In the genomic region with DNA sequence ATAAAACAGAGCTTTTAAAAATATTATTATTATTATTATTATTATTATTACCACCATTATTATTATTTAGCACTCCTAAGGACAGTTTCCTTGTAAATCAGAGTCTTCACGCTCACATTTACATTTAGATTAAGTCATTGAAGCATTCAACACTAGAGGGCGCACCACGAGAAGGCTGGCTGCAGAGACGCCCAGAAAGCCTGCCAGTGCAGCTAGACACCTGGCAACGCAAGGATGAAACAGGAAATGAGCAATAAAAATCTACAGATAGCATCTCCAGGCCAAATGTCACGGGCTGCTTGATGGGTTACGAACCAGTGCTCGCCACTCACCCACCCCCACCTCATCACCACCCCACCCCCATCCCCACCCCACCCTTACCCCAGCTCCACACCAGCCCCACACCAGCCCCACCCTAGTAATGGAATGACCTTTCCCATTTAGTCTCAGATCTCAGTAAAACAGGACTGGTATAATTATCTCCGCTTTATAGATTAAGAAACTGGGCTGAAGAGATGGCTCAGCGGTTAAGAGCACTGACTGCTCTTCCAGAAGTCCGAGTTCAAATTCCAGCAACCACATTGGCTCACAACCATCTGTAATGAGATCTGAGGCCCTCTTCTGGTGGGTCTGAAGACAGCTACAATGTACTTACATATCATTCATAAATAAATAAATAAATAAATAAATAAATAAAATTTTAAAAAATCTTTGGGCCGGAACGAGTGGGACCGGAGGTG, we compare ENCODE assay signal across 8 mouse cellular contexts. TPM values are rescaled to one million over a fixed set of nuclear protein-coding genes. Genes with fewer than 3 reads are reported as not detected.
DNase-seq lines count a peak whose midpoint lies in the region; ATAC-seq and TF ChIP-seq lines count a peak whose summit lies in the region.

No protein-coding gene starts in this region.

- H3K9ac ChIP-seq in embryonic facial prominence, embryonic 14.5 days (ENCODE audit: low read depth, low read length) = no peak overlapping the region
- H3K9ac ChIP-seq in heart, embryonic 11.5 days (ENCODE audit: low read depth, low read length) = no peak overlapping the region
- no peak overlapping the region for H3K9ac ChIP-seq in kidney, embryonic 14.5 days (ENCODE audit: low read depth, low read length)
- no peak overlapping the region for H3K9ac ChIP-seq in liver, embryonic 13.5 days
- no peak overlapping the region for H3K9ac ChIP-seq in neural tube, embryonic 13.5 days

- DNase-seq in adrenal gland, postnatal 4 days (ENCODE audit: low spot score in 2 of 2) = peak; percentile 30 to 44
- peak; percentile 93 for DNase-seq in embryonic facial prominence, embryonic 14.5 days (ENCODE audit: low spot score)
- peak; percentile 47 for DNase-seq in liver, embryonic 13.5 days

- H3K36me3 ChIP-seq in embryonic facial prominence, embryonic 14.5 days (ENCODE audit: control insufficient read depth, insufficient read depth, low read length) = no peaks in the 10 kb centered on the region
- no peaks in the 10 kb centered on the region for H3K36me3 ChIP-seq in heart, embryonic 11.5 days (ENCODE audit: control insufficient read depth, insufficient read depth, low read length)
- no peaks in the 10 kb centered on the region for H3K36me3 ChIP-seq in kidney, embryonic 14.5 days (ENCODE audit: control insufficient read depth, insufficient read depth, low read length)
- no peaks in the 10 kb centered on the region for H3K36me3 ChIP-seq in liver, embryonic 13.5 days
- H3K36me3 ChIP-seq in neural tube, embryonic 13.5 days = no peaks in the 10 kb centered on the region
- no peaks in the 10 kb centered on the region for H3K36me3 ChIP-seq in testis, adult 2 months (ENCODE audit: control insufficient read depth, insufficient read depth, low read length)

- no peak overlapping the region for H3K4me3 ChIP-seq in embryonic facial prominence, embryonic 14.5 days (ENCODE audit: low read depth, low read length)
- H3K4me3 ChIP-seq in heart, embryonic 11.5 days (ENCODE audit: low read depth, low read length) = no peak overlapping the region
- no peak overlapping the region for H3K4me3 ChIP-seq in kidney, embryonic 14.5 days (ENCODE audit: low read length)
- H3K4me3 ChIP-seq in liver, embryonic 13.5 days (replicated peaks) = no peak overlapping the region
- no peak overlapping the region for H3K4me3 ChIP-seq in neural tube, embryonic 13.5 days
- H3K4me3 ChIP-seq in testis, adult 2 months (ENCODE audit: control insufficient read depth, low read depth, low read length) = no peak overlapping the region

- H3K27me3 ChIP-seq in embryonic facial prominence, embryonic 14.5 days (replicated peaks; ENCODE audit: control insufficient read depth, insufficient read depth, low read length) = no peaks in the 10 kb centered on the region
- H3K27me3 ChIP-seq in heart, embryonic 11.5 days (ENCODE audit: control insufficient read depth, insufficient read depth, low read length) = no peaks in the 10 kb centered on the region
- H3K27me3 ChIP-seq in kidney, embryonic 14.5 days (ENCODE audit: control insufficient read depth, insufficient read depth, low read length) = no peaks in the 10 kb centered on the region
- no peaks in the 10 kb centered on the region for H3K27me3 ChIP-seq in liver, embryonic 13.5 days
- no peaks in the 10 kb centered on the region for H3K27me3 ChIP-seq in neural tube, embryonic 13.5 days
- no peaks in the 10 kb centered on the region for H3K27me3 ChIP-seq in testis, adult 2 months (ENCODE audit: control insufficient read depth, insufficient read depth, low read length)

- peak; percentile 96 for ATAC-seq in CD4-positive, CD25-positive, alpha-beta regulatory T cell, adult 4 months
- peak; percentile 38 for ATAC-seq in embryonic facial prominence, embryonic 14.5 days (ENCODE audit: low read depth)
- ATAC-seq in heart, embryonic 11.5 days (replicated peaks; ENCODE audit: insufficient number of reproducible peaks, low FRiP score, low TSS enrichment) = 0 out of 2 replicates have a peak, but pooled peaks have one; percentile 36
- ATAC-seq in kidney, embryonic 14.5 days (ENCODE audit: low FRiP score, low TSS enrichment) = peak; percentile 74
- peak; percentile 25; the same call in 1 of the 2 replicates for ATAC-seq in liver, embryonic 13.5 days (ENCODE audit: low read depth)
- ATAC-seq in neural tube, embryonic 13.5 days (ENCODE audit: low read depth) = peak; percentile 80

- no peak overlapping the region for H3K4me2 ChIP-seq in embryonic facial prominence, embryonic 14.5 days (ENCODE audit: low read depth, low read length)
- no peak overlapping the region for H3K4me2 ChIP-seq in heart, embryonic 11.5 days
- no peak overlapping the region for H3K4me2 ChIP-seq in kidney, embryonic 14.5 days (replicated peaks; ENCODE audit: low read depth, low read length)
- H3K4me2 ChIP-seq in liver, embryonic 13.5 days = no peak overlapping the region
- 0 out of 2 replicates have a peak overlapping the region, but pooled peaks have one; percentile 14 for H3K4me2 ChIP-seq in neural tube, embryonic 13.5 days

- H3K4me1 ChIP-seq in embryonic facial prominence, embryonic 14.5 days (ENCODE audit: control insufficient read depth, insufficient read depth, low read length) = no peaks in the 10 kb centered on the region
- 0 out of 2 replicates have a peak, but pooled peaks cover 1% of the 10 kb centered on the region for H3K4me1 ChIP-seq in heart, embryonic 11.5 days (ENCODE audit: control insufficient read depth, insufficient read depth, low read length)
- peaks cover 4% of the 10 kb centered on the region; the same call in 1 of the 2 replicates for H3K4me1 ChIP-seq in kidney, embryonic 14.5 days (ENCODE audit: control insufficient read depth, insufficient read depth, low read length)
- peaks cover 18% of the 10 kb centered on the region for H3K4me1 ChIP-seq in liver, embryonic 13.5 days (replicated peaks)
- H3K4me1 ChIP-seq in neural tube, embryonic 13.5 days (replicated peaks) = peaks cover 14% of the 10 kb centered on the region
- peaks cover 2% of the 10 kb centered on the region; the same call in 1 of the 2 replicates for H3K4me1 ChIP-seq in testis, adult 2 months (ENCODE audit: control insufficient read depth, insufficient read depth, low read length)

- H3K27ac ChIP-seq in embryonic facial prominence, embryonic 14.5 days (replicated peaks; ENCODE audit: low read depth, low read length) = no peak overlapping the region
- no peak overlapping the region for H3K27ac ChIP-seq in heart, embryonic 11.5 days (ENCODE audit: low read depth, low read length)
- no peak overlapping the region for H3K27ac ChIP-seq in kidney, embryonic 14.5 days (ENCODE audit: low read depth, low read length)
- no peak overlapping the region for H3K27ac ChIP-seq in liver, embryonic 13.5 days
- no peak overlapping the region for H3K27ac ChIP-seq in neural tube, embryonic 13.5 days (replicated peaks)
- H3K27ac ChIP-seq in testis, adult 2 months (ENCODE audit: control insufficient read depth, insufficient read depth, low read depth, low read length) = no peak overlapping the region

- H3K9me3 ChIP-seq in embryonic facial prominence, embryonic 14.5 days (ENCODE audit: control insufficient read depth, low read length) = no peaks in the 10 kb centered on the region
- no peaks in the 10 kb centered on the region for H3K9me3 ChIP-seq in heart, embryonic 11.5 days (replicated peaks; ENCODE audit: control insufficient read depth, low read length)
- H3K9me3 ChIP-seq in kidney, embryonic 14.5 days (ENCODE audit: control insufficient read depth, low read length) = no peaks in the 10 kb centered on the region
- H3K9me3 ChIP-seq in liver, embryonic 13.5 days (replicated peaks) = no peaks in the 10 kb centered on the region
- H3K9me3 ChIP-seq in neural tube, embryonic 13.5 days = no peaks in the 10 kb centered on the region

- WGBS in embryonic facial prominence, embryonic 14.5 days = 30% methylated on average over 14 of the region's 14 CpGs
- 30% methylated on average over 14 of the region's 14 CpGs for WGBS in heart, embryonic 11.5 days (ENCODE audit: insufficient replicate concordance)
- WGBS in kidney, embryonic 14.5 days = 21% methylated on average over 14 of the region's 14 CpGs
- WGBS in liver, embryonic 13.5 days (ENCODE audit: insufficient replicate concordance) = 25% methylated on average over 14 of the region's 14 CpGs
- 33% methylated on average over 14 of the region's 14 CpGs for whole genome bisulfite sequencing in neural tube, embryonic 13.5 days

- peak; percentile 79; the same call in 1 of the 2 replicates for TF ChIP-seq CTCF in testis, adult 2 months (IDR thresholded peaks at IDR 0.05; ENCODE audit: control insufficient read depth, insufficient read depth, insufficient replicate concordance, low read depth, low read length)

- no peak for TF ChIP-seq POLR2A in testis, adult 2 months (IDR thresholded peaks at IDR 0.05; ENCODE audit: control insufficient read depth, low read depth, low read length)

RNA-seq across cellular contexts. Expression of gene Lrrc8d, which starts 14.7 kb away (rescaled TPM):
- polyA plus RNA-seq in CD4-positive, CD25-positive, alpha-beta regulatory T cell, adult 4 months (2017; shearing (Covaris generic)) = 10 to 100 TPM; 17.2 to 19.5 TPM
- total RNA-seq in adrenal gland, postnatal 4 days (2021) = 10 to 100 TPM; 83.9 to 89.6 TPM
- polyA plus RNA-seq in embryonic facial prominence, embryonic 14.5 days (2014; fragmentation: Nextera tagmentation; extraction: Ambion mirVana) = 14.9 and 16.7 TPM in 2 replicates
- polyA plus RNA-seq in heart, embryonic 11.5 days (2014; fragmentation: Nextera tagmentation; extraction: Ambion mirVana) = 8.3 and 8.4 TPM in 2 replicates
- polyA plus RNA-seq in kidney, embryonic 14.5 days (2014; fragmentation: Nextera tagmentation; extraction: Ambion mirVana) = 22.7 and 42.1 TPM in 2 replicates
- 9.4 and 11.4 TPM in 2 replicates for polyA plus RNA-seq in liver, embryonic 13.5 days (2015; fragmentation: Nextera tagmentation; extraction: Ambion mirVana)
- polyA plus RNA-seq in neural tube, embryonic 13.5 days (2015; fragmentation: Nextera tagmentation; extraction: Ambion mirVana) = 37.6 and 39.4 TPM in 2 replicates
- 2.2 and 4.8 TPM in 2 replicates for polyA plus RNA-seq in testis, adult 2 months (2012; rRNA removed)

Comparison
In these comparisons a context has a peak if more than half of its experiments do, and no peak if none do; other contexts are left out.
1. ATAC-seq: peak in every context shown above with its lines; median percentile 96 in CD4-positive, CD25-positive, alpha-beta regulatory T cell, adult 4 months; 80 in neural tube, embryonic 13.5 days; 74 in kidney, embryonic 14.5 days; 38 in embryonic facial prominence, embryonic 14.5 days; 36 in heart, embryonic 11.5 days; 25 in liver, embryonic 13.5 days.
2. DNase-seq: peak in every context shown above with its lines; median percentile 93 in embryonic facial prominence, embryonic 14.5 days; 47 in liver, embryonic 13.5 days; 37 in adrenal gland, postnatal 4 days.